Mouse (Mus musculus): Measurements from ENCODE around the gene Nuak2.

DNA sequence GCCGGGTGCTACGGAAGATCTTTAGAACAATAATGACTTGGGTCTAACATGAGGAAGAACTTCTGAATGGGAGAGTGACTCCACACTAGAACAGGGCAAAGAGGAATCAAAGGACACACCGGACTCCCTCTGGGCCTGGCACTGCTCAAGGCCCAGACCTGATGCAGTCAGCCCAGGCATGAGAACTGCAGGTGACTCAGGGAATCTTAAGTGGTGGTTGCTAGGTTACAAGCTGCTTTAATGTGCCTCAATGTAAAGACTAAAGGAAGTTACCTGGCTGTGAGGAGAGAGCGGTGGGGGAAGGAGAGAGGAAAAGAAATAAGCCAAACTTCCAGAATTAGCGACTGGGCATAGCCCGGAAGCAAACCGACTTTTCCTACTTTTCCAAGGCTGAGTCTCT lies 20.4 kb upstream of the Nuak2 start:
- TF ChIP-seq CTCF (IDR thresholded peaks at IDR 0.05; ENCODE audit: low read depth): no peak
- TF ChIP-seq EP300 (IDR thresholded peaks at IDR 0.05; ENCODE audit: low read depth): no peak
